Mouse (Mus musculus) forebrain, embryonic 10.5 days (tissue): ENCODE measurements around the gene Klra7. TPM values are rescaled to one million over a fixed set of nuclear protein-coding genes. Genes with fewer than 3 reads are reported as not detected.
"Not testable (repeated sequence)": the region's sequence is repeated elsewhere in the genome, so short reads cannot be mapped to it uniquely, and the experiment has no call there.

Experiments used
- DNase-seq: peaks from one replicate; pipeline ENCODE4 v3.0.0-alpha.2; 2017; ENCODE audit warnings: low spot score; ENCODE audit errors: extremely low spot score
- H3K27ac ChIP-seq: fragments of 300-500 bp; sonication (generic); 2 replicates; pipeline ENCODE4 v1.5.1; 2016; ENCODE audit warnings: mild to moderate bottlenecking
- H3K27me3 ChIP-seq: fragments of 300-500 bp; sonication (generic); 2 replicates; pipeline ENCODE4 v1.6.1; 2016; ENCODE audit warnings: mild to moderate bottlenecking; ENCODE audit not compliant: poor library complexity, severe bottlenecking
- H3K36me3 ChIP-seq: fragments of 300-500 bp; sonication (generic); replicated peaks from 2 replicates; pipeline ENCODE4 v1.6.1; 2016; ENCODE audit warnings: mild to moderate bottlenecking, moderate library complexity
- H3K4me1 ChIP-seq: fragments of 300-500 bp; sonication (generic); 2 replicates; pipeline ENCODE4 v1.6.1; 2016
- H3K4me3 ChIP-seq: fragments of 300-500 bp; sonication (generic); 2 replicates; pipeline ENCODE4 v1.5.1; 2016; ENCODE audit warnings: mild to moderate bottlenecking, moderate library complexity
- H3K9me3 ChIP-seq: fragments of 300-500 bp; sonication (generic); 2 replicates; pipeline ENCODE4 v1.6.1; 2016; ENCODE audit warnings: mild to moderate bottlenecking, moderate library complexity
- WGBS: fragments of 180-500 bp; shearing (Covaris S2); methylation state at CpG from one replicate; pipeline ENCODE4 v1.1.7; 2016; 5-methylcytosine and 5-hydroxymethylcytosine counted together
- polyA plus RNA-seq: library from polyadenylated mRNA; unstranded; fragments of >200 nt; fragmentation: Nextera tagmentation; extraction: Ambion mirVana; gene quantifications from 2 replicates; pipeline ENCODE4 v1.2.1, GENCODE M21; 2016

The Klra7 gene
- not detected in 2 replicates for polyA plus RNA-seq

- Histone ChIP-seq H3K27ac (no peak within 1 kb of the TSS), H3K27me3 (no peaks in the 10 kb centered on the region), H3K4me3 (no peak within 1 kb of the TSS)
These were observed at the start of gene Klra7 for GRCm38 (mm10) chr6:130233222-130233621. Gene Klra7, minus strand, starts transcription at chr6:130233322.

GRCm38 (mm10) chr6:130281828-130282227 lies 48.7 kb upstream of the Klra7 start, which contains the start of gene Klra10:
Gene Klra10, minus strand, starts transcription at chr6:130281928.
- not testable (repeated sequence) for H3K9me3 ChIP-seq, DNase-seq, H3K4me1 ChIP-seq, H3K27ac ChIP-seq, H3K27me3 ChIP-seq, H3K36me3 ChIP-seq, H3K4me3 ChIP-seq
- WGBS: 80% methylated on average over 1 of the region's 1 CpGs

More at GRCm38 (mm10) chr6:130233222-130233621, at the start of gene Klra7:
- H3K36me3 ChIP-seq: no peaks in the 10 kb centered on the region
- H3K4me1 ChIP-seq: no peaks in the 10 kb centered on the region
- peaks cover 25% of the 10 kb centered on the region for H3K9me3 ChIP-seq
- DNase-seq: no peak

- DNase-seq: no peak
- H3K4me3 ChIP-seq: no peak overlapping the region
- WGBS: 92% methylated on average over 2 of the region's 2 CpGs
- no peaks in the 10 kb centered on the region for H3K36me3 ChIP-seq
- H3K9me3 ChIP-seq: peaks cover 47% of the 10 kb centered on the region
- no peaks in the 10 kb centered on the region for H3K4me1 ChIP-seq
- no peaks in the 10 kb centered on the region for H3K27me3 ChIP-seq
- no peak overlapping the region for H3K27ac ChIP-seq
These were observed 22.2 kb upstream of the Klra7 start for GRCm38 (mm10) chr6:130255326-130255725.

GRCm38 (mm10) chr6:130237536-130237935 lies 4.4 kb upstream of the Klra7 start:
- no peak for DNase-seq
- 77% methylated on average over 2 of the region's 2 CpGs for WGBS
- Histone ChIP-seq H3K4me1 (no peaks in the 10 kb centered on the region), H3K36me3 (no peaks in the 10 kb centered on the region), H3K9me3 (peaks cover 19% of the 10 kb centered on the region), H3K27ac (no peak overlapping the region), H3K4me3 (no peak overlapping the region), H3K27me3 (no peaks in the 10 kb centered on the region)

GRCm38 (mm10) chr6:130236635-130237034 lies 3.5 kb upstream of the Klra7 start:
- no peak overlapping the region for H3K27ac ChIP-seq
- no peak for DNase-seq
- no peaks in the 10 kb centered on the region for H3K27me3 ChIP-seq
- 59% methylated on average over 1 of the region's 1 CpGs for WGBS
- H3K4me3 ChIP-seq: no peak overlapping the region
- no peaks in the 10 kb centered on the region for H3K4me1 ChIP-seq
- H3K9me3 ChIP-seq: peaks cover 19% of the 10 kb centered on the region
- no peaks in the 10 kb centered on the region for H3K36me3 ChIP-seq

DNA sequence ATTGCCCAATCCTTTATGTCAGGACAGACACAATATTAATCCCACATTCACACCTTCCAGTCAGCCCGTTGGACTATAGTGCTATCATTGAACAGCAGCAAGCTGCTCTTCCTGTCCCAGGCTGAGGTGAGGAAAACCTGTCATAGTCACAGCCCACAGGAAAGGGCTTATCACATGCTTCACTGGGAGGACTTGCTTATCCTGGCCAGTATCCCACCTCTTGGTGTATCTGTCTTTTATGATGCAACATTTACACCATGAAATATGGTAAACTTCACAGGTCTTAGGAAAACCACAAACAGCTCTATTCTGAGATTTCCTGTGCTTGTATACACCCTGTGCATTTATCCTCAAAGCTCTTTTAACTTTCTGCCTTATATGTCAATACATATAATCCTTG lies 35.7 kb downstream of the Klra7 start:
- not testable (repeated sequence) for DNase-seq, H3K27me3 ChIP-seq, H3K36me3 ChIP-seq, H3K4me3 ChIP-seq, H3K27ac ChIP-seq, H3K4me1 ChIP-seq
- peaks cover 16% of the 10 kb centered on the region for H3K9me3 ChIP-seq
- WGBS: 91% methylated on average over 1 of the region's 1 CpGs

DNA sequence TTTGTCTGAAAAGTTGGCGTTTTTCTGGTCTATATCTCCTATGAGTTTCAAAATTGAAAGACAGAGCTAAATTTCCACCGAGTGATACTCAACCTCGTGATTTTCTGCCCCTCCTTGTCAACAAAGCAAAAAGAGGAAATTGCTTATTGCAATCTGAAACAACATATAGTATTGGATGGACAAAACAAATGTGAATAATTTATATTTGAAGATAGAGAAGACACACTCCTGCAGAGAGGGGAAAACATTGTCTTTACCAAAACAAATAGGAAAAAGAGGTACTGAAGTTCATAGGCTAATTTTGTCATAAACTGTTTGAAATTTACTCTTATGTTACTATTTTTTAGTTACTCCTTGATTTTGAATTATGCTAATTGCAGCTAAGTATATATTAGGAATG lies 40.1 kb downstream of the Klra7 start, which contains the start of gene Klra9:
Klra9 (minus strand) TSS at position 101 of the 400 bp plus-strand sequence.
- H3K4me1 ChIP-seq, H3K36me3 ChIP-seq, DNase-seq, H3K27me3 ChIP-seq, H3K27ac ChIP-seq, H3K9me3 ChIP-seq, H3K4me3 ChIP-seq: not testable (repeated sequence)
- 68% methylated on average over 3 of the region's 3 CpGs for WGBS

Other genes with a start within 250 kb of the Klra7 start
- gene Klra6, start 206.4 kb downstream of the Klra7 start, polyA plus RNA-seq: not detected in 2 replicates
- gene Klra4, start 166.1 kb downstream of the Klra7 start, polyA plus RNA-seq: not detected in 2 replicates
- gene Klra8, start 103.4 kb downstream of the Klra7 start, polyA plus RNA-seq: not detected in 2 replicates
- gene Klra9, start 40.2 kb downstream of the Klra7 start, polyA plus RNA-seq: not detected in 2 replicates
- gene Klra10, start 48.6 kb upstream of the Klra7 start, polyA plus RNA-seq: not detected in 2 replicates
- gene Klra3, start 104.3 kb upstream of the Klra7 start, polyA plus RNA-seq: not detected in 2 replicates
- not detected in 2 replicates for gene Klra1, start 153.6 kb upstream of the Klra7 start, polyA plus RNA-seq